Mouse (Mus musculus) limb, embryonic 15.5 days (tissue): ENCODE measurements around the gene Pdgfra. TPM values are rescaled to one million over a fixed set of nuclear protein-coding genes. Genes with fewer than 3 reads are reported as not detected.
A peak's percentile ranks its signal among the peaks of the same experiment; 100 is the strongest.

Source experiments
- ATAC-seq: fragments of 200-750 bp; cut with Nextera tagmentation; 2 replicates; pipeline ENCODE4 v1.8.0; 2017; ENCODE audit warnings: low read depth, moderate TSS enrichment; ENCODE audit not compliant: insufficient number of reproducible peaks, low FRiP score, low TSS enrichment
- H3K27ac ChIP-seq: fragments of 300-500 bp; sonication (generic); 2 replicates; pipeline ENCODE4 v1.5.1; 2015; ENCODE audit warnings: moderate library complexity, mild to moderate bottlenecking, inconsistent platforms
- H3K27me3 ChIP-seq: fragments of 300-500 bp; sonication (generic); 2 replicates; pipeline ENCODE4 v1.6.1; 2015; ENCODE audit warnings: inconsistent platforms
- H3K36me3 ChIP-seq: fragments of 300-500 bp; sonication (generic); 2 replicates; pipeline ENCODE4 v1.6.1; 2015; ENCODE audit warnings: inconsistent platforms
- H3K4me1 ChIP-seq: fragments of 300-500 bp; sonication (generic); 2 replicates; pipeline ENCODE4 v1.6.1; 2015; ENCODE audit warnings: inconsistent platforms
- H3K4me2 ChIP-seq: fragments of 300-500 bp; sonication (generic); 2 replicates; pipeline ENCODE4 v1.6.1; 2015; ENCODE audit warnings: mild to moderate bottlenecking, inconsistent platforms
- H3K4me3 ChIP-seq: fragments of 300-500 bp; sonication (generic); 2 replicates; pipeline ENCODE4 v1.5.1; 2015; ENCODE audit warnings: mild to moderate bottlenecking, inconsistent platforms
- H3K9ac ChIP-seq: fragments of 300-500 bp; sonication (generic); 2 replicates; pipeline ENCODE4 v1.6.1; 2015; ENCODE audit warnings: inconsistent platforms
- H3K9me3 ChIP-seq: fragments of 300-500 bp; sonication (generic); 2 replicates; pipeline ENCODE4 v1.6.1; 2016; ENCODE audit warnings: inconsistent platforms
- WGBS: fragments of 180-500 bp; shearing (Covaris S2); methylation state at CpG from one replicate; pipeline ENCODE4 v1.1.7; 2015; 5-methylcytosine and 5-hydroxymethylcytosine counted together
- polyA plus RNA-seq: library from polyadenylated mRNA; unstranded; fragments of >200 nt; fragmentation: Nextera tagmentation; extraction: Ambion mirVana; gene quantifications from 2 replicates; pipeline ENCODE4 v1.2.1, GENCODE M21; 2015

Gene Pdgfra
- polyA plus RNA-seq, 1 experiment from 2014 or later = 96.9 TPM

GRCm38 (mm10) chr5:75149380-75149779, 2.7 kb upstream of the Pdgfra start:
- Histone ChIP-seq H3K4me1 (peaks cover 33% of the 10 kb centered on the region), H3K27ac (peak overlapping the region; percentile 99), H3K9ac (0 out of 2 replicates have a peak overlapping the region, but pooled peaks have one; percentile 14), H3K9me3 (no peaks in the 10 kb centered on the region), H3K4me3 (peak overlapping the region; percentile 70), H3K36me3 (no peaks in the 10 kb centered on the region), H3K4me2 (peak overlapping the region; percentile 65), H3K27me3 (peaks cover 2% of the 10 kb centered on the region; the same call in 1 of the 2 replicates)
- 3% methylated on average over 10 of the region's 10 CpGs for WGBS
- ATAC-seq = no peak

GRCm38 (mm10) chr5:75149880-75150279, 2.2 kb upstream of the Pdgfra start:
- WGBS = under 1% methylated on average over 11 of the region's 11 CpGs
- 0 out of 2 replicates have a peak, but pooled peaks have one; percentile 26 for ATAC-seq
- Histone ChIP-seq H3K4me2 (peak overlapping the region; percentile 65), H3K27me3 (peaks cover 2% of the 10 kb centered on the region; the same call in 1 of the 2 replicates), H3K4me3 (peak overlapping the region; percentile 70), H3K9ac (0 out of 2 replicates have a peak overlapping the region, but pooled peaks have one; percentile 14), H3K4me1 (peaks cover 33% of the 10 kb centered on the region), H3K27ac (peak overlapping the region; percentile 99), H3K9me3 (no peaks in the 10 kb centered on the region), H3K36me3 (no peaks in the 10 kb centered on the region)

- Histone ChIP-seq H3K4me3 (peak overlapping the region; percentile 70), H3K27me3 (peaks cover 2% of the 10 kb centered on the region; the same call in 1 of the 2 replicates), H3K36me3 (no peaks in the 10 kb centered on the region), H3K4me2 (peak overlapping the region; percentile 65), H3K4me1 (peaks cover 33% of the 10 kb centered on the region), H3K9me3 (no peaks in the 10 kb centered on the region), H3K27ac (peak overlapping the region; percentile 99), H3K9ac (no peak overlapping the region)
- ATAC-seq = no peak
- WGBS = 1% methylated on average over 23 of the region's 23 CpGs
These were observed 1.6 kb upstream of the Pdgfra start for GRCm38 (mm10) chr5:75150341-75150981.

- peak overlapping the region; percentile 70 for H3K4me3 ChIP-seq
- peaks cover 33% of the 10 kb centered on the region for H3K4me1 ChIP-seq
- peak overlapping the region; percentile 99 for H3K27ac ChIP-seq
- peak overlapping the region; percentile 65 for H3K4me2 ChIP-seq
- H3K36me3 ChIP-seq = no peaks in the 10 kb centered on the region
- under 1% methylated on average over 35 of the region's 35 CpGs for WGBS
- H3K9ac ChIP-seq = peak overlapping the region; percentile 34
- ATAC-seq = no peak
- H3K27me3 ChIP-seq = peaks cover 2% of the 10 kb centered on the region; the same call in 1 of the 2 replicates
- no peaks in the 10 kb centered on the region for H3K9me3 ChIP-seq
These were observed 769 bp upstream of the Pdgfra start for GRCm38 (mm10) chr5:75151146-75151900.

GRCm38 (mm10) chr5:75152791-75153625, 916 bp downstream of the Pdgfra start:
- peak overlapping the region; percentile 89 for H3K9ac ChIP-seq
- peaks cover 33% of the 10 kb centered on the region for H3K4me1 ChIP-seq
- under 1% methylated on average over 71 of the region's 72 CpGs for WGBS
- H3K9me3 ChIP-seq = no peaks in the 10 kb centered on the region
- H3K4me2 ChIP-seq = peak overlapping the region; percentile 45
- H3K27me3 ChIP-seq = peaks cover 2% of the 10 kb centered on the region; the same call in 1 of the 2 replicates
- H3K27ac ChIP-seq = peak overlapping the region; percentile 99
- ATAC-seq = no peak
- H3K4me3 ChIP-seq = peak overlapping the region; percentile 70
- H3K36me3 ChIP-seq = no peaks in the 10 kb centered on the region

GRCm38 (mm10) chr5:75153626-75153960, 1.5 kb downstream of the Pdgfra start:
- Histone ChIP-seq H3K4me1 (peaks cover 33% of the 10 kb centered on the region), H3K9me3 (no peaks in the 10 kb centered on the region), H3K4me2 (peak overlapping the region; percentile 45), H3K36me3 (0 out of 2 replicates have a peak, but pooled peaks cover 5% of the 10 kb centered on the region), H3K4me3 (peak overlapping the region; percentile 70), H3K27me3 (peaks cover 2% of the 10 kb centered on the region; the same call in 1 of the 2 replicates), H3K9ac (peak overlapping the region; percentile 89), H3K27ac (peak overlapping the region; percentile 99)
- WGBS = 2% methylated on average over 13 of the region's 13 CpGs
- ATAC-seq = no peak

GRCm38 (mm10) chr5:75153961-75154620, 2.0 kb downstream of the Pdgfra start:
- H3K9me3 ChIP-seq = no peaks in the 10 kb centered on the region
- H3K27ac ChIP-seq = peak overlapping the region; percentile 99
- no peak for ATAC-seq
- H3K36me3 ChIP-seq = 0 out of 2 replicates have a peak, but pooled peaks cover 6% of the 10 kb centered on the region
- WGBS = 1% methylated on average over 27 of the region's 27 CpGs
- peak overlapping the region; percentile 89 for H3K9ac ChIP-seq
- H3K4me2 ChIP-seq = peak overlapping the region; percentile 45
- H3K4me3 ChIP-seq = peak overlapping the region; percentile 70
- H3K4me1 ChIP-seq = peaks cover 32% of the 10 kb centered on the region
- H3K27me3 ChIP-seq = peaks cover 2% of the 10 kb centered on the region; the same call in 1 of the 2 replicates

- ATAC-seq = no peak
- H3K4me1 ChIP-seq = peaks cover 30% of the 10 kb centered on the region
These were observed 2.6 kb downstream of the Pdgfra start for GRCm38 (mm10) chr5:75154621-75155235.

GRCm38 (mm10) chr5:75155281-75155680, 3.2 kb downstream of the Pdgfra start:
- peak overlapping the region; percentile 73 for H3K4me2 ChIP-seq
- under 1% methylated on average over 7 of the region's 9 CpGs for WGBS
- no peak for ATAC-seq

More at GRCm38 (mm10) chr5:75154621-75155235, 2.6 kb downstream of the Pdgfra start:
- peak overlapping the region; percentile 70 for H3K4me3 ChIP-seq
- H3K4me2 ChIP-seq = peak overlapping the region; percentile 45
- H3K27me3 ChIP-seq = peaks cover 2% of the 10 kb centered on the region; the same call in 1 of the 2 replicates
- under 1% methylated on average over 21 of the region's 21 CpGs for WGBS
- H3K9ac ChIP-seq = peak overlapping the region; percentile 89
- H3K36me3 ChIP-seq = 0 out of 2 replicates have a peak, but pooled peaks cover 6% of the 10 kb centered on the region
- H3K27ac ChIP-seq = peak overlapping the region; percentile 99
- H3K9me3 ChIP-seq = no peaks in the 10 kb centered on the region

GRCm38 (mm10) chr5:75155741-75156553, 3.9 kb downstream of the Pdgfra start:
- peak overlapping the region; percentile 70 for H3K4me3 ChIP-seq
- under 1% methylated on average over 50 of the region's 52 CpGs for WGBS

More at GRCm38 (mm10) chr5:75155281-75155680, 3.2 kb downstream of the Pdgfra start:
- Histone ChIP-seq H3K27me3 (peaks cover 2% of the 10 kb centered on the region; the same call in 1 of the 2 replicates), H3K4me3 (peak overlapping the region; percentile 70), H3K9ac (peak overlapping the region; percentile 89), H3K9me3 (no peaks in the 10 kb centered on the region), H3K4me1 (peaks cover 29% of the 10 kb centered on the region), H3K36me3 (peaks cover 9% of the 10 kb centered on the region; the same call in 1 of the 2 replicates), H3K27ac (peak overlapping the region; percentile 99)

More at GRCm38 (mm10) chr5:75155741-75156553, 3.9 kb downstream of the Pdgfra start:
- H3K9ac ChIP-seq = peak overlapping the region; percentile 70
- no peaks in the 10 kb centered on the region for H3K9me3 ChIP-seq
- H3K27me3 ChIP-seq = no peaks in the 10 kb centered on the region; the same call in 1 of the 2 replicates
- ATAC-seq = peak; percentile 53
- peaks cover 15% of the 10 kb centered on the region; the same call in 1 of the 2 replicates for H3K36me3 ChIP-seq
- H3K27ac ChIP-seq = peak overlapping the region; percentile 92
- peak overlapping the region; percentile 73 for H3K4me2 ChIP-seq
- H3K4me1 ChIP-seq = peaks cover 30% of the 10 kb centered on the region
